Comparison of ENCODE assay signal across 9 mouse cellular contexts in genomic region chr1:75652547-75652946, GRCm38 (mm10).
A peak's percentile ranks its signal among the peaks of the same experiment; 100 is the strongest.
DNase-seq lines count a peak whose midpoint lies in the region; ATAC-seq and TF ChIP-seq lines count a peak whose summit lies in the region.
"Had no signal": no experiment of that assay in that cellular context is flagged by ENCODE, and none has a peak within 500 bp of the region (broad histone marks: within the 10 kb centered on the region; RNA-seq: fewer than 3 reads in every experiment).

No protein-coding gene starts in this region.

- no peak overlapping the region for H3K4me2 ChIP-seq in hindbrain, embryonic 14.5 days (replicated peaks)
- H3K4me2 ChIP-seq in midbrain, embryonic 15.5 days = no peak overlapping the region
- H3K4me2 ChIP-seq: embryonic facial prominence, embryonic 15.5 days had no signal

- peak; percentile 70 for DNase-seq in testis, postnatal 10 days (ENCODE audit: low spot score)
- DNase-seq in testis, postnatal 14 days (ENCODE audit: low spot score) = no peak
- peak; percentile 67 for DNase-seq in adrenal gland, postnatal 14 days
- peak; percentile 76 for DNase-seq in embryonic facial prominence, embryonic 10.5 days (ENCODE audit: low spot score)
- peak; percentile 90 for DNase-seq in hindbrain, embryonic 14.5 days (ENCODE audit: low spot score)
- DNase-seq in left cerebral cortex, adult 2 months (ENCODE audit: extremely low spot score in 1 of 2, low spot score in 2 of 2) = peak; percentile 69 to 79
- DNase-seq in spleen, postnatal 14 days (ENCODE audit: low spot score in 2 of 2) = no peak

- no peaks in the 10 kb centered on the region for H3K9me3 ChIP-seq in embryonic facial prominence, embryonic 10.5 days
- H3K9me3 ChIP-seq in hindbrain, embryonic 14.5 days (ENCODE audit: control insufficient read depth, low read length) = no peaks in the 10 kb centered on the region
- no peaks in the 10 kb centered on the region for H3K9me3 ChIP-seq in midbrain, embryonic 15.5 days
- H3K9me3 ChIP-seq: embryonic facial prominence, embryonic 15.5 days had no signal

- H3K4me3 ChIP-seq in embryonic facial prominence, embryonic 10.5 days = no peak overlapping the region
- H3K4me3 ChIP-seq in hindbrain, embryonic 14.5 days (replicated peaks; ENCODE audit: low read length) = no peak overlapping the region
- no peak overlapping the region for H3K4me3 ChIP-seq in left cerebral cortex, adult 2 months
- no peak overlapping the region for H3K4me3 ChIP-seq in midbrain, embryonic 15.5 days
- H3K4me3 ChIP-seq: embryonic facial prominence, embryonic 15.5 days had no signal

- peak; percentile 71 for TF ChIP-seq CTCF in left cerebral cortex, adult 2 months (IDR thresholded peaks at IDR 0.05)

- 0 out of 2 replicates have a peak, but pooled peaks have one; percentile 17 for ATAC-seq in hindbrain, embryonic 14.5 days (ENCODE audit: low FRiP score)
- ATAC-seq in midbrain, embryonic 15.5 days (replicated peaks) = 0 out of 2 replicates have a peak, but pooled peaks have one; percentile 58

- peaks cover 33% of the 10 kb centered on the region for H3K4me1 ChIP-seq in embryonic facial prominence, embryonic 10.5 days
- peaks cover 12% of the 10 kb centered on the region for H3K4me1 ChIP-seq in hindbrain, embryonic 14.5 days (replicated peaks; ENCODE audit: control insufficient read depth, insufficient read depth, low read length)
- peaks cover 9% of the 10 kb centered on the region for H3K4me1 ChIP-seq in midbrain, embryonic 15.5 days

- no peak overlapping the region for H3K27ac ChIP-seq in embryonic facial prominence, embryonic 10.5 days (replicated peaks)
- no peak overlapping the region for H3K27ac ChIP-seq in hindbrain, embryonic 14.5 days
- H3K27ac ChIP-seq in left cerebral cortex, adult 2 months = no peak overlapping the region
- no peak overlapping the region for H3K27ac ChIP-seq in midbrain, embryonic 15.5 days
- H3K27ac ChIP-seq: embryonic facial prominence, embryonic 15.5 days had no signal

- H3K27me3 ChIP-seq in embryonic facial prominence, embryonic 10.5 days (replicated peaks; ENCODE audit: low read depth, poor library complexity, severe bottlenecking) = peaks cover 15% of the 10 kb centered on the region
- H3K27me3 ChIP-seq in hindbrain, embryonic 14.5 days (ENCODE audit: control insufficient read depth, insufficient read depth, low read length) = no peaks in the 10 kb centered on the region; the same call in 1 of the 2 replicates
- no peaks in the 10 kb centered on the region for H3K27me3 ChIP-seq in midbrain, embryonic 15.5 days (replicated peaks)
- H3K27me3 ChIP-seq: embryonic facial prominence, embryonic 15.5 days had no signal

- WGBS in embryonic facial prominence, embryonic 10.5 days = 17% methylated on average over 10 of the region's 10 CpGs
- 15% methylated on average over 10 of the region's 10 CpGs for WGBS in hindbrain, embryonic 14.5 days
- WGBS in midbrain, embryonic 15.5 days = 15% methylated on average over 10 of the region's 10 CpGs

- H3K36me3 ChIP-seq in embryonic facial prominence, embryonic 10.5 days (replicated peaks) = no peaks in the 10 kb centered on the region
- H3K36me3 ChIP-seq in hindbrain, embryonic 14.5 days (replicated peaks; ENCODE audit: control insufficient read depth, insufficient read depth) = no peaks in the 10 kb centered on the region
- H3K36me3 ChIP-seq in midbrain, embryonic 15.5 days (replicated peaks) = no peaks in the 10 kb centered on the region
- H3K36me3 ChIP-seq: embryonic facial prominence, embryonic 15.5 days had no signal

- no peak overlapping the region for H3K9ac ChIP-seq in hindbrain, embryonic 14.5 days
- H3K9ac ChIP-seq in midbrain, embryonic 15.5 days = no peak overlapping the region
- H3K9ac ChIP-seq: embryonic facial prominence, embryonic 15.5 days had no signal

- intact Hi-C loops in left cerebral cortex, adult 2 months (cut with DNase I) = loop anchor here (2.0 to 10.0 kb wide), 4 partner anchors 274 to 1932 kb away; no protein-coding TSS in a partner anchor

Comparison
In these comparisons a context has a peak if more than half of its experiments do, and no peak if none do; other contexts are left out.
1. DNase-seq: peak in testis, postnatal 10 days (single experiment), adrenal gland, postnatal 14 days (single experiment), embryonic facial prominence, embryonic 10.5 days (single experiment), hindbrain, embryonic 14.5 days (single experiment) and left cerebral cortex, adult 2 months (2 of 2); none in testis, postnatal 14 days (single experiment) and spleen, postnatal 14 days (0 of 2).